Mouse (Mus musculus) kidney, postnatal 4 days (tissue): ENCODE results near the gene Jaml.
"Not testable (repeated sequence)": the region's sequence is repeated elsewhere in the genome, so short reads cannot be mapped to it uniquely, and the experiment has no call there.

Experiments
- DNase-seq, 2 experiments: peaks; one replicate each; pipeline ENCODE4 v3.0.0; 2021; ENCODE audit warnings: mixed read lengths in 2 of 2

Gene Jaml

GRCm38 (mm10) chr9:45079011-45079410 lies at the start of gene Jaml:
Jaml (plus strand) TSS chr9:45079183.
- no peak for DNase-seq

- DNase-seq: no peak
Measured at GRCm38 (mm10) chr9:45030341-45030740, 48.6 kb upstream of the Jaml start.

GRCm38 (mm10) chr9:45032261-45032660 lies 46.7 kb upstream of the Jaml start:
- no peak for DNase-seq

GRCm38 (mm10) chr9:45034526-45034925 lies 44.5 kb upstream of the Jaml start:
- DNase-seq: no peak

GRCm38 (mm10) chr9:45037803-45038202 lies 41.2 kb upstream of the Jaml start:
- not testable (repeated sequence) for DNase-seq

- DNase-seq: no peak
Measured at GRCm38 (mm10) chr9:45039499-45039898, 39.5 kb upstream of the Jaml start, which contains the start of gene Mpzl2. Mpzl2 (plus strand) TSS chr9:45039799.

- peak; percentile 11 to 37 for DNase-seq
Measured at GRCm38 (mm10) chr9:45040066-45040845, 38.7 kb upstream of the Jaml start.

- peak; percentile 56 to 75 for DNase-seq
Measured at GRCm38 (mm10) chr9:45041131-45041838, 37.7 kb upstream of the Jaml start.

GRCm38 (mm10) chr9:45042056-45042720 lies 36.8 kb upstream of the Jaml start:
- peak; percentile 78 to 88 for DNase-seq

- peak; percentile 43 to 63 for DNase-seq
Measured at GRCm38 (mm10) chr9:45042947-45043346, 36.0 kb upstream of the Jaml start.

- DNase-seq: no peak
Measured at GRCm38 (mm10) chr9:45046973-45047372, 32.0 kb upstream of the Jaml start.

GRCm38 (mm10) chr9:45048511-45048910 lies 30.5 kb upstream of the Jaml start:
- DNase-seq: peak in 1 of 2 experiments; percentile 8

GRCm38 (mm10) chr9:45049731-45050130 lies 29.3 kb upstream of the Jaml start:
- DNase-seq: no peak

- no peak for DNase-seq
Measured at GRCm38 (mm10) chr9:45050301-45050700, 28.7 kb upstream of the Jaml start.

- DNase-seq: peak; percentile 91 to 95
Measured at GRCm38 (mm10) chr9:45055082-45055713, 23.8 kb upstream of the Jaml start, which contains the start of gene Mpzl3. Mpzl3 (plus strand) TSS chr9:45055186.

- DNase-seq: no peak
Measured at GRCm38 (mm10) chr9:45058304-45058940, 20.6 kb upstream of the Jaml start.

- DNase-seq: no peak
Measured at GRCm38 (mm10) chr9:45060151-45060550, 18.8 kb upstream of the Jaml start.

GRCm38 (mm10) chr9:45062677-45063076 lies 16.3 kb upstream of the Jaml start:
- DNase-seq: no peak

GRCm38 (mm10) chr9:45064421-45064820 lies 14.6 kb upstream of the Jaml start:
- DNase-seq: no peak

GRCm38 (mm10) chr9:45066735-45067134 lies 12.2 kb upstream of the Jaml start:
- no peak for DNase-seq

GRCm38 (mm10) chr9:45071800-45072199 lies 7.2 kb upstream of the Jaml start:
- no peak for DNase-seq

GRCm38 (mm10) chr9:45077859-45078258 lies 1.1 kb upstream of the Jaml start:
- no peak for DNase-seq
